Mouse (Mus musculus) midbrain, embryonic 13.5 days (tissue): ENCODE data around the gene Chn2. TPM values are rescaled to one million over a fixed set of nuclear protein-coding genes. Genes with fewer than 3 reads are reported as not detected.

Source experiments
- polyA plus RNA-seq: library from polyadenylated mRNA; unstranded; fragments of >200 nt; fragmentation: Nextera tagmentation; extraction: Ambion mirVana; gene quantifications from 2 replicates; pipeline ENCODE4 v1.2.1, GENCODE M21; 2015

The Chn2 gene
- polyA plus RNA-seq, 1 experiment from 2014 or later = 28.8 TPM

Other genes with a start within 250 kb of the Chn2 start
- gene Tril, start 218.7 kb upstream of the Chn2 start, polyA plus RNA-seq = 10.2 and 12.3 TPM in 2 replicates
- gene Cpvl, start 60.9 kb upstream of the Chn2 start, polyA plus RNA-seq = 0.13 TPM in 1 of 2 replicates, not detected in the other